Mouse (Mus musculus) ES-E14 (cell line): ENCODE data around the gene Itprid2.

Experiments used
- MAFK ChIP-seq: IDR thresholded peaks from 2 replicates; pipeline ENCODE4 v1.6.1; 2014; ENCODE audit warnings: mild to moderate bottlenecking, low read depth, low read length, inconsistent platforms; ENCODE audit not compliant: insufficient read depth
- ZC3H11A ChIP-seq: IDR thresholded peaks from 2 replicates; pipeline ENCODE4 v1.6.1; 2012; ENCODE audit warnings: low read depth, mild to moderate bottlenecking, inconsistent platforms, low read length, borderline replicate concordance
- ZNF384 ChIP-seq: IDR thresholded peaks from 2 replicates; pipeline ENCODE4 v1.6.1; 2012; ENCODE audit warnings: low read depth, low read length, inconsistent platforms

DNA sequence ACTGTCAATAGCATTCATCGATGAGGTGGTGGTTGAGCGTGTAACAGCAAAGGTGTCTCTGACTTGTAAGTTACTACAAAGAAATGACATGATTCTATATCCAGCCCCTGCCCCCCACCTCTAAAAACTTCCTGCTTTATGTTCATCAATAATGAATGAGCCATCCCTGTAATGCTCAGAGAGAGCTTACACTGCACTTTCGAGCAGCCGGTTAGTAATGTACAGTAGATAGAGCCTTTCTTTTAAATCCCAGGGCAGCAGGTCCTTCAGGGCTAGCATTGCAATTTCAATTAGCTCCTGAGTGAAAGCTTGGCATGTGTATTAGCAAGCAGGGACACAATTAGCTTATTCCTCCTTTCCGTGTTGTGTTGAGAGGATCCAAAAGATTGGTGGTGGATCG, 72.4 kb downstream of the Itprid2 start, which contains the start of gene Ppp1r1c:
- TF ChIP-seq MAFK (no peak), ZC3H11A (no peak), ZNF384 (no peak)
